Mouse (Mus musculus) heart, postnatal 0 days (tissue): ENCODE data around the gene Cd59b.

Experiments
- CTCF ChIP-seq: IDR thresholded peaks from 2 replicates; pipeline ENCODE4 v1.5.1; 2016; ENCODE audit warnings: antibody characterized with exemption, control low read depth, low read depth
- EP300 ChIP-seq: IDR thresholded peaks from 2 replicates; pipeline ENCODE4 v1.6.1; 2016; ENCODE audit warnings: antibody characterized with exemption, low read depth

GRCm38 (mm10) chr2:104098529-104099230 lies 29.0 kb downstream of the Cd59b start:
- TF ChIP-seq CTCF, result no peak
- no peak for TF ChIP-seq EP300
